Mouse (Mus musculus) embryo, embryonic 10.5 days (tissue): Measurements from ENCODE around the gene Mrpl20.
A peak's percentile ranks its signal among the peaks of the same experiment; 100 is the strongest.

Experiments
- DNase-seq: peaks from one replicate; pipeline ENCODE4 v3.0.0-alpha.2; 2015; ENCODE audit warnings: low spot score

Gene Mrpl20

DNA sequence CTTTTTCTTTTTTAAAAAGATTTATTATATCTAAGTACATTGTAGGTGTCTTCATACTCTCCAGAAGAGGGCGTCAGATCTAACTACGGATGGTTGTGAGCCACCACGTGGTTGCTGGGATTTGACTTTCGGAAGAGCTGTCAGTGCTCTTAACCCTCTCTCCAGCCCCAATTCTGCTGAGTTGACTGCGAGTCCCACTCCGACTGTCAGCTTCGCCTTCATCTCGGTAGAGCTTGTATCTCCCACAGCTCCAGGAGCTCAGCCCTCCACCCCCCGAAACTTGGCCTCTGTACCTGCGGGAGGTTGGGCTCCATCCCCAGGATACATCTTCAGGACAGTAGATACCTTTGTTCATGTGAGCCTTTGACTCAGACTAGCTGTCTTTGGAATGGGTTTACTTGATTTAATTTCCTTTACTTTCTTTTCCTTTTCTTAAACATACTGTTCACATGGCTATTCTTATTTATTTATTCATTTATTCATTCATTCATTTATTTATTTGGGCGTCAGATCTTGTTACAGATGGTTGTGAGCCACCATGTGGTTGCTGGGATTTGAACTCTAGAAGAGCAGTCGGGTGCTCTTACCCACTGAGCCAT is at the start of gene Mrpl20:
Gene Mrpl20 (plus strand): TSS at position 138 of the 599 bp plus-strand sequence.
- DNase-seq: peak; percentile 59

DNA sequence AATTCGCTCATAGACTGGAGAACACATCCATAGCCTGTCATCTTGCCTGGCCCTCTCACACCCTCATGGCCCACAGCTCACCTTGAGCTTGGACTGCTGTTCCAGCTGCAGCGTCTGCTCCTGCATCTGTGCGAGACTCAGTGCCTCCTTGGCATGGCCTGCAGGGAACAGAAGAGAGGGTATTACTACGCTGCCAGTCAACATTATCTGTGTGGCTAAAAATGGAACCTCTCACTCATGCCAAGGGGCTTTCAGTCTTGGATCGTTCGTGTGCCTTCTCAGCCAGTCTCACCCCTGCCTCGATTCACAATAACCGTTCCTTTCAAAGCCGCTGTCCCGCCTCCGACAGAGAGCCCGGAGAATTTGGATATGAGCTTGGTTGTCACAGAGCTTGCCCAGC is 45.7 kb upstream of the Mrpl20 start:
- no peak for DNase-seq

- DNase-seq: peak; percentile 61
These were observed 42.6 kb upstream of the Mrpl20 start for GRCm38 (mm10) chr4:155759862-155760612.

- DNase-seq: peak; percentile 97
These were observed 41.9 kb upstream of the Mrpl20 start, which contains the start of gene Atad3a for GRCm38 (mm10) chr4:155760613-155761355. Atad3a (minus strand) TSS chr4:155761093.

DNA sequence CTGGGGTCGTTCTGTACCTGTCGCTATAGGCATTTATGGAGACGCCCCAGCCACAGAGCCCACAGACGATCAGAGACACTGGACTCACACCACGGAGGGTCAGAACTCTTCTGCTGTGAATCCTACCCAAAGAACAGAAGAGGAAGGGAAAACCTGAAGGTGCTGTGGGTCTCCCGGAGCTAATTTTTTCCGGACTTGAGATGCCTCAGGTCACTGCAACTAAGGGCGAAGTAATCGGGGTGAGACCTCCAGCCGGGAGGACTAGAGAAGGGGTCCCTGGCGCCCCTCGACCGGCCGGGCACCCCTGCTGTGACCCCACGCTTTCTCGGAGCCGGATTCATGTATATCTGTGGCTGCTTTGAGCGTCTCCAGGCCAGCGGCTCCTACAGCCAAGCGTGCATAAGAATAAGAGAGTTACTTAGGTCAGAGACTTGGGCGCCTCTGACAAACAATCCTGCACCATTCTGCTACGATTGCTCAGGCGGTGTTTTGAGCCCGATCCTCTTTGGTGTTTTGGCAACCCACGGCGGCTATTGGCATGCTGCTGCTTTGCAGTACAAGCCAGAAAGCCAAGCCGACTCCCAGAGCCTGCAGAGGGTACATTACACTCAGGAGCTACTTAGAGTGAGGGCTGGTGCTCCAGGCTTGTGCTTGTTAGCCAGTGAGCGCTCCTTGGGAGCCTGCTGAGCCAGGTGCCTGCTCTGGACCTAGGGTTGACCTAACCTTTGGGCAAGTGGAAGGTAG is 41.1 kb upstream of the Mrpl20 start:
- DNase-seq: no peak

DNA sequence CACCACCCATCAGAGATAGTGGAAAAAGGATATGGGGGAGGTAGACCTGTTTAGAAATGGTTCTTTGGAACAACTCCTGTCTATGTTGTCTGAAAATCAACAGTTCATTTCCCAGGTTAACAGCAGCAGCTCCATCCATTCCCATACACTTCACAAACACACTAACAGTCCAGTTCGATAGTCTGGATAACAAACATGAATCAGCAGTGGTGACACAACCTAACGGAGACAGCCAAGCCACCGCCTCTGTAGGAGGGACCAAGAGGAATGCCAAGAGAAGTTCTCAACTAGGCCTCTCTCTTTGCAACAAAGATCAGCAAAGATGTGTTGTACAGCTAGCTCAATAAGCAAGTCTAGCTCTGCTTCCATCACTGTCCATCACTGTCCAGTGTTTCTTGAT is 40.3 kb upstream of the Mrpl20 start:
- no peak for DNase-seq

- no peak for DNase-seq
These were observed 33.2 kb upstream of the Mrpl20 start for GRCm38 (mm10) chr4:155769496-155769879.

- peak; percentile 93 for DNase-seq
These were observed 32.7 kb upstream of the Mrpl20 start for GRCm38 (mm10) chr4:155769880-155770512.

GRCm38 (mm10) chr4:155770626-155771025 is 32.1 kb upstream of the Mrpl20 start:
- DNase-seq: no peak

DNA sequence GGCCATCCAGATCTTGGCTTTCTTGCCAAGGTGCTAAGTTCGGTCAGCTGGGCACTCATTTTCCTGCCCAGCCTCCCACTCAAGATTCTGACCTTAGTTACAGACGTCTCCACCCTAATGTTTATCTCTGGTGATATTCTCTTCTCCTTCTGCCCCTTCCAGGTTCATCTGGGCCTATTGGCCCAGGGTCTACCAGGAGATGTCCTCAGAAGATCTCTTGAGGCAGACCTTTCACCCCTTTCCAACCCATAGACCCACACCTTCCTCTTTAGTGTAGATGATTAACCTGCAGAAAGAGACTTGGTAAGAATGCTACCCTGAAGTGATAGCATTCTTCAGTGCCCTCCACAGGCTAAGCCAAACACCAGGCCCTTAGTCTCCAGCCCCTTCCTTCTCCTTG is 31.0 kb upstream of the Mrpl20 start:
- no peak for DNase-seq

DNA sequence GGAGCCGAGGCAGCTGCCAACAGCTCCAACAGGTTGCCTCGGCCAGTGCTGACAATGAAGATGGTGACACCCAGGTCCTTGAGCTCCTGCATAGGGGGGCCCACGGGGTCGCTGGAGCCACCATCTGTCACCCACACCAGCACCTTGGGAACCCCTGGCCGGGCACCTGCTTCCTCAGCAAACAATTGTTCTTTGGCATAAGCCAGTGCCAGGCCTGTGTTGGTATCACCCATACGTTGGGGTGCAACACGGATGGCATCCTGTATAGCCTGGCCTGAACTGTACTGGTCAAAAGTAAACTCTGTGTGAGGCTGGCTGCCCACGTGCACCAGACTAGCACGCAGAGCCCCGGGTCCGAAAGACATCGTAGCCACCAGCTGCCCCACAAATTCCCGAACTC is 29.9 kb upstream of the Mrpl20 start:
- DNase-seq: no peak

DNA sequence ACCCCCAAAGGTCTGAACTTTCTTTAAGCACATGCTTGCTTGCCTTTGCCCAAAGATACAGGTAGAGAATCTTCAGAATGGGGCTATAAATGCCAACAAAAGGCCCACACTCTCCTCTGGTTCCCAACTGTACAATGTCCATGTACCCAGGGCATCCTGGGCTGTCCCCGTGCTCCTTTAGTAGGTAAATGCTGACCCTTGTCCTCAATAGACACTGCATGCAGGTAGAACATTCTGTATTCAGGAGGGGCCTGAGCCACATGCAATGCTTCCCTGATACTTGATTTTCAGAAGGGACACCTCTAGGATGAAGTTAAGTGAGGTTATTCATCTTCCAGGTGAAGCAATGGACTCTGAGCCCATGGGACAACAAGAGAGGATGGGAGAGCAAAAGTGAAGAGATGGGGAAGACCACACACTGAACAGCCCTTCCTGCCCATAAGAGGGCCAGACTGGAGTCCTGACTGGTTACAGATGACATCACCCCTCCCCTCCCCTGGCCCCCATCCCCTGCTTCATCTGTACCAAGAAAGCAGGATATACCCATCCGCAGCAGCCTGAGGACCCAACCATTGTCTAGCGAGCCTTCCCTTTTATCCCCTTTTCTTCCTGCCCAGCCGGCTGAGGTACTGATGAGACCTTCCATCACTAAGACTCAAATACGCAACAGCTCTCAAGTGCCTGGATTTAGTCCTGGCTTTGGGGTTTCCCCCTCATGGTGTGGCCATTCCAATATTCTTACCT is 29.2 kb upstream of the Mrpl20 start:
- no peak for DNase-seq

GRCm38 (mm10) chr4:155774280-155774754 is 28.4 kb upstream of the Mrpl20 start, which contains the start of gene Vwa1:
Vwa1 (minus strand) TSS chr4:155774698.
- DNase-seq: peak; percentile 89

- DNase-seq: no peak
These were observed 27.5 kb upstream of the Mrpl20 start for GRCm38 (mm10) chr4:155774971-155775740.

- DNase-seq: no peak
These were observed 26.8 kb upstream of the Mrpl20 start for GRCm38 (mm10) chr4:155775855-155776254.

- peak; percentile 76 for DNase-seq
These were observed 25.9 kb upstream of the Mrpl20 start for GRCm38 (mm10) chr4:155776704-155777335.

GRCm38 (mm10) chr4:155777816-155778215 is 24.9 kb upstream of the Mrpl20 start:
- no peak for DNase-seq

DNA sequence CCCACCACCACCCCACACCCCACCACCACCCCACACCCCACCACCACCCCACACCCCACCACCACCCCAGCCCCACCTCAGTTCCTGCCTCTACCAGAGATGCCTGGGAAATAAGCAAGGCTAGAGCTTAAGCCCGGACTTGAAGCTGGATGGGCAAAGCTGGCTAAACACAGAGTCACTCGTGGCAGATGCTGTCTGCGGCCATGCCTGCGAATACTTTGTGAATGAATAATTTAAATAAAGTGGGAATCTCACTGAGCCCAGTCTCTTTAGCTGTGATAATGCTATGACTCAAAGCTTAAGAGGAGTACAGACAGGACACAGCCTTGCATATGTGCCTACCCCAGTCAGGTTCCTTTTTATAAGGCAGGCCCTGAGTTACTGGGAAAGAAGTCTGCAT is 23.2 kb upstream of the Mrpl20 start:
- no peak for DNase-seq

DNA sequence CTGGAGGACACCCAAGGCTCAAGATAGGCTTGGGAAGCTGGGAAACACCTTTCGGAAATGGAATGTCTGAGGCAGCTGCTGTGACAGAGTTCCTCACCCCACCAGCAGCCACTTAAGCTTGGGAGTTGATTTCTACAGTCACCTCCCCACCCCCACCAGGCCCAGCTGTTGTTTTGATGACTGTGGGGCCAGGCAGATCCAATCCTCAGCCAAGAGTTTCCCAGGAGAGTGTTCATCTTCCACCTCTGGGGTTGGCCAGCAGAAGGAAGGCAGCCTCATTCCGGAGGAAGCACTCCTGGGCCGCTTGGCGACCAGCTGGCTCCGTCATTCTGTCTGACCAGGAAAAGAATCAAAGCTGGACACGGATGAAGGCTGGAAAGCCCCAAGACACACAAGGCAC is 21.8 kb upstream of the Mrpl20 start:
- peak; percentile 50 for DNase-seq
